Mouse (Mus musculus): ENCODE data around the gene Scel. TPM values are rescaled to one million over a fixed set of nuclear protein-coding genes. Genes with fewer than 3 reads are reported as not detected.
A peak's percentile ranks its signal among the peaks of the same experiment; 100 is the strongest.

Gene Scel
- polyA plus RNA-seq, 1 experiment from 2014 or later = 7.0 TPM

DNA sequence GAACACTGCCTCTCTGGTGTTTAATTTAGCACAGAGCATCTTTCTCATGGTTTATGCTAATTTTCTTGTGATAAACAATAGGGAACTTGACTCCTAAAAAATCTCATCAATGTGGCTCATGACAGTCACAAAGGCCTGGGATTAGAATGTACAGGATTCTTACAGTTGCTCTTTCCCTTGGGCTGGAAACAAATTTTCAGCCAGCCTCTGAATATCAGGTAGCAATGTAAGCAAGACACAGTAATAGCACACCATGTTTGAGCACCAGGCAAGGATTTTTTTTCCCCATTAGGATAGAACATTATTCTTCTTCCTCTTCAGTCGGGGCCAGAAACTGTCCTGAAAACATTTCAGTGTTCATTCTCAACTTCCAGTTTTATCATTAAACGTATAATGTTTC is 55.3 kb downstream of the Scel start:
- Histone ChIP-seq H3K4me1 (ENCODE audit: control insufficient read depth, insufficient read depth, low read length) (no peaks in the 10 kb centered on the region), H3K4me2 (ENCODE audit: low read depth, low read length) (no peak overlapping the region), H3K4me3 (ENCODE audit: low read depth, low read length) (no peak overlapping the region), H3K9me3 (ENCODE audit: control insufficient read depth, low read length) (no peaks in the 10 kb centered on the region), H3K27me3 (replicated peaks; ENCODE audit: control insufficient read depth, insufficient read depth, low read length) (no peaks in the 10 kb centered on the region), H3K36me3 (ENCODE audit: control insufficient read depth, insufficient read depth, low read length) (no peaks in the 10 kb centered on the region), H3K9ac (ENCODE audit: low read depth, low read length) (no peak overlapping the region), H3K27ac (replicated peaks; ENCODE audit: low read depth, low read length) (no peak overlapping the region)
- ATAC-seq (ENCODE audit: low read depth) (no peak), DNase-seq (ENCODE audit: low spot score) (no peak)
- WGBS = 67% methylated on average over 2 of the region's 2 CpGs

- Histone ChIP-seq H3K4me2 (ENCODE audit: low read depth, low read length) (no peak overlapping the region), H3K36me3 (ENCODE audit: control insufficient read depth, insufficient read depth, low read length) (no peaks in the 10 kb centered on the region), H3K27me3 (replicated peaks; ENCODE audit: control insufficient read depth, insufficient read depth, low read length) (no peaks in the 10 kb centered on the region), H3K4me1 (ENCODE audit: control insufficient read depth, insufficient read depth, low read length) (no peaks in the 10 kb centered on the region), H3K9me3 (ENCODE audit: control insufficient read depth, low read length) (no peaks in the 10 kb centered on the region), H3K27ac (replicated peaks; ENCODE audit: low read depth, low read length) (no peak overlapping the region; the same call in 1 of the 2 replicates), H3K4me3 (ENCODE audit: low read depth, low read length) (no peak overlapping the region), H3K9ac (ENCODE audit: low read depth, low read length) (no peak overlapping the region)
- ATAC-seq (ENCODE audit: low read depth) = no peak
- WGBS = 75% methylated on average over 13 of the region's 13 CpGs
- no peak for DNase-seq (ENCODE audit: low spot score)
Observed at GRCm38 (mm10) chr14:103571598-103572320, 58.6 kb downstream of the Scel start.

DNA sequence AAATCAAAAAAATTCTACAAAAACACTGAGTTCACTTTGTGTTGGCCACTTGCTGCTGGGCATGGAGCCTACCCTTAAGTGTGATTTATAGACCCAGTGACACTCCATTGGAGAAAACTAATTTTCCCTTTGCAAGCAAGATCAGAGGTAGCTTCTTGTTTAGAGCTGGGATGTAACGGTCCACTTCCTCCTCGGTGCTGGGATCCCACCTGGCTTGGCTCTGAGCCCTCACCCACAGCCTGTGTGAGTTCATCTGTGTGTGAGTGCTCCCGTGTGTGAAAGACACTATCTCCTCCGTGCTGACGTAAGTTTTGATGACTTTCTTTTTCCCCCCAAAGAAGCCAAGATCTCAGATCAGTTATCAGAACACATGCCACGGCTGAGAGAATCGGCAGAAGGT is 62.7 kb downstream of the Scel start:
- no peak overlapping the region for H3K27ac ChIP-seq (replicated peaks; ENCODE audit: low read depth, low read length)
- no peak overlapping the region for H3K9ac ChIP-seq (ENCODE audit: low read depth, low read length)
- no peak overlapping the region for H3K4me2 ChIP-seq (ENCODE audit: low read depth, low read length)
- DNase-seq (ENCODE audit: low spot score) = no peak
- no peak for ATAC-seq (ENCODE audit: low read depth)
- H3K36me3 ChIP-seq (ENCODE audit: control insufficient read depth, insufficient read depth, low read length) = no peaks in the 10 kb centered on the region
- WGBS = 82% methylated on average over 7 of the region's 7 CpGs
- no peaks in the 10 kb centered on the region for H3K4me1 ChIP-seq (ENCODE audit: control insufficient read depth, insufficient read depth, low read length)
- H3K4me3 ChIP-seq (ENCODE audit: low read depth, low read length) = no peak overlapping the region
- no peaks in the 10 kb centered on the region for H3K9me3 ChIP-seq (ENCODE audit: control insufficient read depth, low read length)
- H3K27me3 ChIP-seq (replicated peaks; ENCODE audit: control insufficient read depth, insufficient read depth, low read length) = no peaks in the 10 kb centered on the region

GRCm38 (mm10) chr14:103577011-103577410 is 63.9 kb downstream of the Scel start:
- H3K36me3 ChIP-seq (ENCODE audit: control insufficient read depth, insufficient read depth, low read length) = no peaks in the 10 kb centered on the region
- no peak overlapping the region for H3K9ac ChIP-seq (ENCODE audit: low read depth, low read length)
- no peaks in the 10 kb centered on the region for H3K27me3 ChIP-seq (replicated peaks; ENCODE audit: control insufficient read depth, insufficient read depth, low read length)
- DNase-seq (ENCODE audit: low spot score) (no peak), ATAC-seq (ENCODE audit: low read depth) (no peak)
- H3K4me1 ChIP-seq (ENCODE audit: control insufficient read depth, insufficient read depth, low read length) = no peaks in the 10 kb centered on the region
- H3K4me2 ChIP-seq (ENCODE audit: low read depth, low read length) = no peak overlapping the region
- H3K4me3 ChIP-seq (ENCODE audit: low read depth, low read length) = no peak overlapping the region
- H3K9me3 ChIP-seq (ENCODE audit: control insufficient read depth, low read length) = no peaks in the 10 kb centered on the region
- H3K27ac ChIP-seq (replicated peaks; ENCODE audit: low read depth, low read length) = no peak overlapping the region

DNA sequence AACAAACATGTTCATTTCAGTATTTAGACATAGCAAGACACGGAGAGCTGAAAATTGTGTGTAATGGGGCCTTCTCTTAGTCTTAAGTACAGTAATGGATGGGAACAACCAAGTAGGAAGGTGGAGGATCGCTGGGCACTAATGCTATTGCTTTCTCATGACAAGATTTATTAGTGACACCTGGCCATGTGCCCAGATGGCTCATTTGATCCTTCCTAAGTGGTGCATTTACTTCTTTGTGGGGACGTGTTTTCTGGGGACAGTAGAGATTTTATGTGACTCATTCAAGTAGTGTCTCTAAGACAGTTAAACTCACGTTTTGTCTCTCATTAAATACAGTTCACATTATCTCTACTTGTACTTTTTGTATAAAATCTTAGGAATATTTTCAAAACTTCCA is 73.5 kb downstream of the Scel start:
- Histone ChIP-seq H3K4me1 (ENCODE audit: control insufficient read depth, insufficient read depth, low read length) (no peaks in the 10 kb centered on the region), H3K4me3 (ENCODE audit: low read depth, low read length) (no peak overlapping the region), H3K9me3 (ENCODE audit: control insufficient read depth, low read length) (no peaks in the 10 kb centered on the region), H3K36me3 (ENCODE audit: control insufficient read depth, insufficient read depth, low read length) (no peaks in the 10 kb centered on the region), H3K9ac (ENCODE audit: low read depth, low read length) (no peak overlapping the region), H3K27me3 (replicated peaks; ENCODE audit: control insufficient read depth, insufficient read depth, low read length) (no peaks in the 10 kb centered on the region), H3K4me2 (ENCODE audit: low read depth, low read length) (no peak overlapping the region), H3K27ac (replicated peaks; ENCODE audit: low read depth, low read length) (no peak overlapping the region)
- ATAC-seq (ENCODE audit: low read depth) (no peak), DNase-seq (ENCODE audit: low spot score) (no peak)
- 61% methylated on average over 4 of the region's 4 CpGs for whole genome bisulfite sequencing

GRCm38 (mm10) chr14:103587208-103587900 is 74.2 kb downstream of the Scel start:
- 76% methylated on average over 10 of the region's 10 CpGs for WGBS
- no peaks in the 10 kb centered on the region for H3K36me3 ChIP-seq (ENCODE audit: control insufficient read depth, insufficient read depth, low read length)
- H3K27me3 ChIP-seq (replicated peaks; ENCODE audit: control insufficient read depth, insufficient read depth, low read length) = no peaks in the 10 kb centered on the region
- H3K27ac ChIP-seq (replicated peaks; ENCODE audit: low read depth, low read length) = no peak overlapping the region
- H3K9ac ChIP-seq (ENCODE audit: low read depth, low read length) = no peak overlapping the region
- no peaks in the 10 kb centered on the region for H3K4me1 ChIP-seq (ENCODE audit: control insufficient read depth, insufficient read depth, low read length)
- no peak overlapping the region for H3K4me3 ChIP-seq (ENCODE audit: low read depth, low read length)
- ATAC-seq (ENCODE audit: low read depth) = no peak
- no peaks in the 10 kb centered on the region for H3K9me3 ChIP-seq (ENCODE audit: control insufficient read depth, low read length)
- DNase-seq (ENCODE audit: low spot score) = no peak
- no peak overlapping the region for H3K4me2 ChIP-seq (ENCODE audit: low read depth, low read length)

GRCm38 (mm10) chr14:103589819-103590218 is 76.7 kb downstream of the Scel start:
- Histone ChIP-seq H3K27me3 (replicated peaks; ENCODE audit: control insufficient read depth, insufficient read depth, low read length) (no peaks in the 10 kb centered on the region), H3K9me3 (ENCODE audit: control insufficient read depth, low read length) (no peaks in the 10 kb centered on the region), H3K4me3 (ENCODE audit: low read depth, low read length) (no peak overlapping the region), H3K36me3 (ENCODE audit: control insufficient read depth, insufficient read depth, low read length) (no peaks in the 10 kb centered on the region), H3K4me2 (ENCODE audit: low read depth, low read length) (no peak overlapping the region), H3K27ac (replicated peaks; ENCODE audit: low read depth, low read length) (no peak overlapping the region), H3K4me1 (ENCODE audit: control insufficient read depth, insufficient read depth, low read length) (no peaks in the 10 kb centered on the region), H3K9ac (ENCODE audit: low read depth, low read length) (no peak overlapping the region)
- DNase-seq (ENCODE audit: low spot score) (peak; percentile 63), ATAC-seq (ENCODE audit: low read depth) (peak; percentile 82)
- 63% methylated on average over 7 of the region's 7 CpGs for WGBS

GRCm38 (mm10) chr14:103595870-103596269 is 82.7 kb downstream of the Scel start:
- no peaks in the 10 kb centered on the region for H3K4me1 ChIP-seq (ENCODE audit: control insufficient read depth, insufficient read depth, low read length)
- H3K9me3 ChIP-seq (ENCODE audit: control insufficient read depth, low read length) = no peaks in the 10 kb centered on the region
- H3K4me3 ChIP-seq (ENCODE audit: low read depth, low read length) = no peak overlapping the region
- ATAC-seq (ENCODE audit: low read depth) (no peak), DNase-seq (ENCODE audit: low spot score) (no peak)
- H3K27ac ChIP-seq (replicated peaks; ENCODE audit: low read depth, low read length) = no peak overlapping the region
- 53% methylated on average over 5 of the region's 5 CpGs for WGBS
- H3K9ac ChIP-seq (ENCODE audit: low read depth, low read length) = no peak overlapping the region
- H3K4me2 ChIP-seq (ENCODE audit: low read depth, low read length) = no peak overlapping the region
- H3K36me3 ChIP-seq (ENCODE audit: control insufficient read depth, insufficient read depth, low read length) = no peaks in the 10 kb centered on the region
- H3K27me3 ChIP-seq (replicated peaks; ENCODE audit: control insufficient read depth, insufficient read depth, low read length) = no peaks in the 10 kb centered on the region

DNA sequence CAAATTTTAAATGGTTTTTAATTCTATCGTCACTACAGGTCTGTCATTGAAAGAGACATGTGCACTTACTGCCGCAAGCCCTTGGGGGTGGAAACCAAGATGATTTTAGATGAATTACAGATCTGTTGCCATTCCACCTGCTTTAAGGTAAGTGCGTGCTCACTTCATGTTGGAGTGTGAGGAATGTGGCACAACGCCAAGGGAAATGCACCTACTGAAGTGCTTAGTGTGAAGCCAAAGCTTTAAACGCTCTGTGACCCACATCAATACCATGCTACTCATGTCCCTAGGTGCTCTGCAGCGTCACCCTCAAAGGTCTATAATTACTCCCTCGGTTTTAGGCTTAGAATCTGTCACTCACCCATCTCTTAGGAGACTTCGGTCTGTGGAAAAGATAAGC is 94.9 kb downstream of the Scel start:
- DNase-seq (ENCODE audit: low spot score) = no peak
- Histone ChIP-seq H3K27me3 (replicated peaks; ENCODE audit: control insufficient read depth, insufficient read depth, low read length) (no peaks in the 10 kb centered on the region), H3K9me3 (ENCODE audit: control insufficient read depth, low read length) (no peaks in the 10 kb centered on the region), H3K4me3 (ENCODE audit: low read depth, low read length) (no peak overlapping the region), H3K36me3 (ENCODE audit: control insufficient read depth, insufficient read depth, low read length) (no peaks in the 10 kb centered on the region), H3K9ac (ENCODE audit: low read depth, low read length) (no peak overlapping the region), H3K4me2 (ENCODE audit: low read depth, low read length) (no peak overlapping the region), H3K4me1 (ENCODE audit: control insufficient read depth, insufficient read depth, low read length) (no peaks in the 10 kb centered on the region), H3K27ac (replicated peaks; ENCODE audit: low read depth, low read length) (no peak overlapping the region)
- no peak for ATAC-seq (ENCODE audit: low read depth)
- 77% methylated on average over 8 of the region's 8 CpGs for WGBS
